Mouse (Mus musculus) megakaryocyte, embryonic 14.5 days (primary cell): ENCODE data around the gene Olfr1392.

Experiments used
- FLI1 ChIP-seq: IDR thresholded peaks from 2 replicates; pipeline ENCODE4 v1.6.1; 2012; ENCODE audit warnings: low read length, inconsistent platforms, mixed read lengths
- GATA1 ChIP-seq: IDR thresholded peaks from 3 replicates; pipeline ENCODE4 v1.6.1; 2012; ENCODE audit warnings: mixed read lengths, low read length, inconsistent platforms, borderline replicate concordance

- TF ChIP-seq GATA1 (no peak), FLI1 (no peak)
Observed at GRCm38 (mm10) chr11:49287251-49287650, 2.2 kb downstream of the Olfr1392 start.
